Mouse (Mus musculus) cerebellum, adult 9-10 months (tissue): Measurements from ENCODE around the gene Gpr89.

Source experiments
- DNase-seq: peaks from one replicate; pipeline ENCODE4 v3.0.0; 2022

The Gpr89 gene

DNA sequence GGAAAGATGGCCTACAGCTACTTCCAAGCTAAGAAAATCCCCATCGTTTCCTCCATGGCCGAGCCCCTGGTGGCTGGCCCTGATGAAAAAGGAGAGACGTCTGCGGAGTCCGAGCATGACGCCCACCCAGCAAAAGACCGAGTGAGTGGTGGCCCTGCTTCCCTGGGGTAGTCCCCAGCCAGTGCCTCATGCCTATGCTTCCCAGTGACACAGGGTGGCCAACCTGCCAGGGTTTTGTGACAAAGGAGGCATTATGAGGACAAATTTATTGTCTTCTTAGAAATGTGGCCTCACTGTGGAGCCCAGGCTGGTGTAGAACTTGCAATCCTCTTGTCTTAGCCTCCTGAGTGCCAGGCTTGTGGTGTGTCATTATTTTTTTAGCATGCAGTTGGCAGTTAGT is 36.1 kb downstream of the Gpr89 start:
- no peak for DNase-seq

GRCm38 (mm10) chr3:96868566-96868965 is 36.6 kb downstream of the Gpr89 start:
- no peak for DNase-seq

- DNase-seq = no peak
Observed at GRCm38 (mm10) chr3:96867863-96868262, 37.3 kb downstream of the Gpr89 start.

GRCm38 (mm10) chr3:96860498-96860897 is 44.6 kb downstream of the Gpr89 start:
- no peak for DNase-seq

- DNase-seq = no peak
Observed at GRCm38 (mm10) chr3:96855833-96856232, 49.3 kb downstream of the Gpr89 start.

DNA sequence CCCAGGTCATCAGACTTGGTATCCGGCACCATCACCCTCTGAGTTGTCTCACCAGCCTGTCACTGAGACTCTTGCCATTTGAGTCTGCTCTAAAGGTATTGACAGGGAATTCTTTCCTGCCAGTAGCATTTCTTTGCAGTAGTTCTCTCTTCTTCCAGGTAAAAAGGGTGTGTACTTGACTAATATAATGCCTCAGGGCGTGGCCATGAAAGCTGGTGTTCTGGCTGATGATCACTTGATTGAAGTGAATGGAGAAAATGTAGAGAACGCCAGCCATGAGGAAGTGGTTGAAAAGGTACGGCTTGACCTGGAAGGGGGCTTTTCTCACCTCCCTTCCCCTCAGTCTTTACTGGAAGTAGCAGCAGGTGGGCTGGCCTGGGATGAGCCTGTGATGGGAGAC is 50.8 kb downstream of the Gpr89 start:
- no peak for DNase-seq

GRCm38 (mm10) chr3:96852561-96852960 is 52.6 kb downstream of the Gpr89 start:
- no peak for DNase-seq

- DNase-seq = no peak
Observed at GRCm38 (mm10) chr3:96849168-96849727, 55.9 kb downstream of the Gpr89 start.

DNA sequence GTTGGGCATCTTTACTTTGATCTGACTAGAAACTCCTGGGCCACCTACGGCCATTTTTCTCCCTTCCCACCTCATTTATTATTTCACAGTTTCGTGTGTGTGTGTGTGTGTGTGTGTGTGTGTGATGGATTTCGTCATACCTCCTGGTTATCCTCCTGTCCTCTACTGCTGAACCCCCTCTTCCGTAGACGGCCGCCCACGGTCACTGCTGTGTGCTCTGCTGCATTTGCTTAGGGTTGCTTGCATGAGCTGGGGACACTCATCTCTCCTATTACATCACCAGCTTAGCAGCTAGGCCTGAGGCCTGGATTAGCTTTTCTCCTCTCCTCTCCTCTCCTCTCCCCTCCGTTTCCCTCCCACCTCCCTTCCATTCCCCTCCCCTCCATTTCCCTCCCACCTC is 56.7 kb downstream of the Gpr89 start:
- DNase-seq = no peak

- no peak for DNase-seq
Observed at GRCm38 (mm10) chr3:96847661-96848060, 57.5 kb downstream of the Gpr89 start.

GRCm38 (mm10) chr3:96846985-96847384 is 58.2 kb downstream of the Gpr89 start:
- no peak for DNase-seq

DNA sequence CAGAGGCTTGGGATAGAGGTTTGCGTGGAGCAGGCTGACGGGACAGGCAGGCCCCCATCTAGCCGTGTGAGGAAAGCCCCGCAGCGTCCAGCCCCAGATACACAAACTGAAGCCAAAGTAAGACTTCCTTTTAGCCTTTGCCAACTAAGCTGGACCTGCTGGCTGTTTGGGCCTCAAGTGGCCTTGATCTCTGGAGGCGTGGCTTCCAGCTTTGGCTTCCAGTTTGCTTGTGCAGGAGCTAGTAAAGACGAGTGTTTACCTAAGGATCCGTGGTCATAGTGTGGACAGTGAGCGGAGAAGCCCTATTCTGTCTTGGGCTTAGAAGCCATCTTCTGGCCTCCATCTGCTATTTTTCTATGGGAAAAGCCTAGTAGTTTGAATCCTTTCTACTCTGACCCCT is 59.3 kb downstream of the Gpr89 start:
- no peak for DNase-seq

DNA sequence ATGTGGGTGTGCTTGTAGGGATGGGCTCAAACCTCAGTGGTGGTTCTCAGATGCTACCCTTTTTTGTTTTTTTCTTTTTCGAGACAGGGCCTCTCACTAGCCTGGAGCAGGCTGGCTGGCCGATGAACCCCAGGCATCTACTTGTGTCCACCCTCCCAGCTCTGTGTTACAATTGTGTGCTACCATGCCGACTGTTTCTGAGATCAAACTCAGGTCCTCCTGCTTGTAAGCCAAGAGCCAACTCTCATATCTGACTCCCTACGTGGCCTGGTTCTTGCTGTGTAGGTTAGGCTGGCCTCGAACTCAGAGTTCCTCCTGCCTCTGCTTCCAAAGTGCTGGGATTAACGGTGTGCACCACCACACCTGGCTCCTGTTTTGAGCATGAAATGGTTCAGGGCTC is 60.0 kb downstream of the Gpr89 start:
- no peak for DNase-seq

DNA sequence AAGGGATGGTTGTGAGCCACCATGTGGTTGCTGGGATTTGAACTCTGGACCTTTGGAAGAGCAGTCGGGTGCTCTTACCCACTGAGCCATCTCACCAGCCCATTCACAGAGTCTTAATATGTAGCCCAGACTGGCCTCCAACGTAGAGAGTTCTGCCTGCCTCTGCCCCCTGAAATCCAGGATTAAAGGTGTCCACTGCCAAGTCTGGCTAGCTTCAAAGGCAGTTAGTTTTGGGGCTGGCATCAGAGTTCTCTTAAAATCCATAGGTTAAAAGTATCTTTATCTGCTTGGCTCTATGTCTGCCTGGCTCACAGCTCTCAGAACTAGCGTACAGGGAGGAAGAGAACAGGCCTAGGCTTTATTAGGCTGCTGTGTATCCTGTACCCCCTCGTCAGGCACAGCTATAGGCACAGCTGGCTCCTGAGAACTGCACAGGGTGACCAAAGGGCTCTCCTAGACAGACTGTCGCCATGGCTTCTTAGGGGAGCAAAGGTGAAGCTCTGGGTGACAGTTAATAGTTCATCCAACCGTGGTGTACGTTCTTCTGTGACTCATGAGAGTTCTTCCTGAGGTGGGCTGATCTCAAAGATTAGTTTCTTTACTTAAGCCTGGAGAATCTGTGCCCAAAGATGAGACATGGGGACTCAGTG is 66.0 kb downstream of the Gpr89 start:
- DNase-seq = no peak

DNA sequence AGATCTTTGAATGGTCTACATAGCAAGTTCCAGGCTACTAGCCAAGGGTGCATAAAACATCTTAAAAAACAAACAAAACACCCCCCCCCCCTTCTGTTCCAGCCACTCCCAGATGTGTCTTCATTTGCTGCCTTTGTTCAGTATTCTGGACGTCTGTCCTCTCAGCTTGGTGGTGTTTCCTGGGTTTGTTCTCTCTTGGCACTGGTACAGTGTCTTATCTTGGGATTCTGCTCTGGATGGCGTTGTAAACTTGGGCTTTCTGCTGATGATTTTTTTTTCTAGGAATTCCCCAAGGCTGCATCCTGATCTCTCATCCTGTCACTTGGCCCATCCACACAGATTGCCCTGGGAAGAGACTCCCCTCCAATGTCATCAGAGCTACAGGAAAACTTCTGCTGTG is 68.7 kb downstream of the Gpr89 start:
- no peak for DNase-seq

DNA sequence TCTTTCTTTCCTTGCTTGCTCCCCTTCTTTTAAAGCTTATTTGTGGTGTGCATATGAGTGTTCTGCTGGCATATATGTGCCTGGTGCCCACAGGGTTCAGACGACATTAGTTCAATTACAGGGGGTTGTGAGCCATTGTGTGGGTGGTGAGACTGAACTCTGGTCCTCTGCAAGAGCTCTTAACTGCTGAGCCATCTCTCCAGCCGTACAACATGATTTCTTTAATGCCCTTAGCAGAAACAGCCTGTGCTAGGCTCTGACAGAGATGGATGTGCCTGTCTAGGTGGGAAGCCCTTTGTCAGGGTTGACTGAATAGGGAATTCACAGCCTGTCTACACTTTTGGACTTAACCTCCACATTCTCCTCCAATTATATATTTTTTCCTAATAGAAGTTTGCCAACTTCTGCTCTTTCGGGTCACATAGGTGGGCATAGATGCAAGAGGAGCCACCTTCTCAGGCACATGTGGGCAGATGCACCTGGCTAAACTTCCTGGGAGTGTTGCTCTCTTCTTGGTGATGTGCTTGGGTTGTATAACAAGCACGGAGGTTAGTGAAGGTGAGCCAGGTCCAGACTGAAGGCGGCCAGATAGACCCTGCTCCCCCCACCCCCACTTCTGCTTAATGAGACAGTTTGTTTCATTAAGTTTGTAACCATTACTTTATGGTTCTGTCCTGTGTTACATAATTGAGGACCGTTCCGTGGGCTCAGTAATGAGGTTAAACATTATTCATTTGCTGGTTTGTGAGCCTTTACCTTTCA is 70.4 kb downstream of the Gpr89 start:
- no peak for DNase-seq

DNA sequence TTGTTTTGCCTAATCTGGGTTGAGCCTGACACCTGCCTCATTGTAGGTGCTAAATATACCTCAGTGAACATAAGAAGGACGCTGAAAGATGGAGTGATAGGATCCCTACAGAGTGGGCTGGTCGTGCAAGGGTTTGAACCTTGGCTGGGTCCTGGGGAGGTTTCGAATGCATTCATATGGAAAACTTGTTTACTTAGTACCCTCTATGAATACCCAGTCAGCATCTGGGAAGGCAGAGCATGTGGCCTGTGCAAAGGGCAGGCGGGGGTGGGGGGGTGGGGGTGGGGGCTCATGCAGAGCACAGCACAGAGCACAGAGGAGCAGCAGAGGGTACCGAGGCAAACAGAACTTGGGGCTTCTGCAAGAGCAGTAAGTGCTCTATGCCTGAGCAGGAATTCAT is 72.2 kb downstream of the Gpr89 start:
- DNase-seq = no peak

DNA sequence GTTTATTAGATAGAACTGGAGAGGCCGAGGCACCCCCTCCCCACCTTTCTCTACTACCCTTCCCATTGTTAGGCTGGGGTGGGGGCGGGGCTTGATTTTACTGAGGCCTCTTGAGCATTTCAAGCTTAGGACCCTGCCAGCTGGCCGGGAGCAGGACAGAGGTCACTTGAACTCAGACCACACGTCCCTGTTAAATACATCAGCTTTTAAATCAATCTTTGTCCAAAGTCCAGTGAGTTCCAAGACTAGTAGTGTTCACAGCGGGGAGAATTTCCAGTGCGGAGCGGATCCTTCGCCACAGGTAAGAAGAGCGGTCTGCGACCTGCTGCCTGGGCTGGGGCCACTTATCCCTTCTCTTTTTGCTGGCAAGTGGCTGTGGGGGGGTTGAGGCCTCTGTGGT is 75.3 kb downstream of the Gpr89 start:
- no peak for DNase-seq

DNA sequence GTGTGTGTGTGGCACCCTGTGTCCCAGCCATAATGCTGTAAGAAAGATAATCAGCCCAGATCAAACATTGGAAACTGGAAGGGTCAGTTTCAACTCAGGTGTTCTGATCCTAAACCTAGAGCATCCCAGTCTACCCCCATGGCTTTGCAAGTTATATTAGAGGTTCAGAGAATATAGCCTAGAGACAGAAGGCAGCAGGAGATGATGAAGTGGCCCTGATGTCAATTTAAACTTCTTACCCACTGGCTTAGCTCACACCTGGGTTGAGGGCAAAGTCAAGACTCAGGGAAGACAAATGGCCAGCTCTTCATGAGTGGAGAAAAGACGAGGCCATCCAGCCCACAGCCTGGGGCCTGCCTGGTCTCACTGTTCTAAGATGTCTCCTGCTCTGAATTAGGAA is 76.2 kb downstream of the Gpr89 start, which contains the start of the genes Pdzk1 and Cd160:
Gene Pdzk1 (plus strand): TSS at position 301 of the 400 bp plus-strand sequence.
Gene Cd160 (minus strand): TSS at position 368 of the 400 bp plus-strand sequence.
- no peak for DNase-seq

DNA sequence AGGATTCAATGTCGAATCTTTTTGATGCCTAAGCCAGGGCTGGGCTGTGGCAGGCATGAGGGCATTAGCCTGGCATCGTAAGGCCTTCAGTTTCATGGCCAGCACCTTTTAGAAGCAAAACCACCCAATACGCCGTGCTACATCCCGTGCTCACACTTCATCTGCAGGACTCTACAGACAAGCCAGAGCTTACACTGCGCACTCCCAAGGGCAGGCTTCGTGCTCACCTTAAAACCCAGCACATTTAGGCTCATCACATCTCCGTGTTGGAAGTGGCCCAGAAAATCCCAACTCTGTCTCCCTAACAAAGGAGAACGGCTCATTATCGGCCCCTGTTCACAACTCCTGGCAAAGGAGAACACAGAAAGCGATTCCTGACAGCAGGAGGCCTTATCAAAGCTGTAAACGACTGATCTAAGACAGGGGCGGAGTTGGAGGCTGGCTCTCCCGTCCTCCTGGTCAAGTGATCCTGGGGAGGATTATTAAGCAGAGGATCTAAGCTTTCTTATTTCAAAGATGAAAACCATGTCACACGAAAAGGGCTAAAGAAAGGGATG is 76.8 kb downstream of the Gpr89 start:
- DNase-seq = no peak

DNA sequence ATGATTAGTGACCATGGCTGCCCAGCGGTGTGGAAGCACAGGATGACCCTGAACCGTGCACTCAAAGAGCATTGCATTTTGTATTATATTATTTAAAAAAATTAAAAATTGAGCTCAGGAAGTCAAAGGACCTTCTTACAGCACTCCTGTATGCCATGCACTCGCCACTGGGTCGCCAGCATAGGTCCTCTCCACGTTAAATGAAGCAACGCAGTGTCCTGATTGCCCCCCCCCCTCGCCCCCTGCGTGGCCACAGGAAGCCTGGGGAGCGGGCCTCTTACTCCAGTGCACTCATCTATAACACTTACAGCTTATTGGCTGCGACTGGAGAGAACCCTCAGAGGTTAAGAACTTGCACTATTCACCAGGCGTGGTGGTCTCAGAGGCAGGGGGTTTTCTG is 79.9 kb downstream of the Gpr89 start:
- no peak for DNase-seq

GRCm38 (mm10) chr3:96824614-96825013 is 80.5 kb downstream of the Gpr89 start:
- DNase-seq = no peak

- no peak for DNase-seq
Observed at GRCm38 (mm10) chr3:96823701-96824100, 81.4 kb downstream of the Gpr89 start.

DNA sequence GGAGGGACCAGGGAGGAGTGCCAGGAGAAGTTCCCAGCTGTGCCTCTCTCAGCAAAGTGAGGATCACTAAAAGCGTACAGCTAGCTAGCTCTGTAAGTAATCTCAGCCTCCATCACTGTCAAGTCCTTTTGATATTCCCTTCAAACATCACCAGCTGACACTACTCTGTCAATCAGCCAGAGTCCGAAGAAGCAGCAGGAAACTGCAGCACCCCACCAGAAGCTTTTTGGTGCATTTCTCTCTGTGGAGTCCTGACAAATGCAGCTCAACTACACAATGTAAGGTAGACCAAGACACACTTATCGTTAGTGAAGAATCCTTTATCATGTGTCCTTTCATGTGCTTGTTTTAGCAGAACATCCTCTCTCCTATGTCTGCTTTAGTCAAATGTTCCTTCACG is 83.6 kb downstream of the Gpr89 start:
- DNase-seq = no peak
